Mouse (Mus musculus): ENCODE measurements around the gene Nrn1.

Nrn1 gene

GRCm38 (mm10) chr13:36734731-36735571 is at the start of gene Nrn1:
Gene Nrn1, minus strand, starts transcription at chr13:36735131.
- peak; percentile 56 for DNase-seq

GRCm38 (mm10) chr13:36779626-36780025 is 44.7 kb upstream of the Nrn1 start:
- no peak for DNase-seq

GRCm38 (mm10) chr13:36766801-36767200 is 31.9 kb upstream of the Nrn1 start:
- no peak for DNase-seq

- DNase-seq: no peak
Observed at GRCm38 (mm10) chr13:36751861-36752260, 16.9 kb upstream of the Nrn1 start.

GRCm38 (mm10) chr13:36750056-36750455 is 15.1 kb upstream of the Nrn1 start:
- DNase-seq: no peak

- no peak for DNase-seq
Observed at GRCm38 (mm10) chr13:36736619-36736996, 1.7 kb upstream of the Nrn1 start.

GRCm38 (mm10) chr13:36735901-36736618 is 1.1 kb upstream of the Nrn1 start:
- peak; percentile 75 for DNase-seq

GRCm38 (mm10) chr13:36733989-36734690 is 791 bp downstream of the Nrn1 start:
- peak; percentile 20 for DNase-seq

- DNase-seq: peak; percentile 8
Observed at GRCm38 (mm10) chr13:36733566-36733965, 1.4 kb downstream of the Nrn1 start.

GRCm38 (mm10) chr13:36732891-36733490 is 1.9 kb downstream of the Nrn1 start:
- DNase-seq: peak; percentile 7

- peak; percentile 25 for DNase-seq
Observed at GRCm38 (mm10) chr13:36731931-36732461, 2.9 kb downstream of the Nrn1 start.

- DNase-seq: peak; percentile 41
Observed at GRCm38 (mm10) chr13:36731016-36731930, 3.7 kb downstream of the Nrn1 start.

- peak; percentile 2 for DNase-seq
Observed at GRCm38 (mm10) chr13:36730341-36730761, 4.6 kb downstream of the Nrn1 start.

- peak; percentile 4 for DNase-seq
Observed at GRCm38 (mm10) chr13:36729731-36730340, 5.1 kb downstream of the Nrn1 start.

GRCm38 (mm10) chr13:36728509-36728908 is 6.4 kb downstream of the Nrn1 start:
- no peak for DNase-seq

- peak; percentile 25 for DNase-seq
Observed at GRCm38 (mm10) chr13:36727779-36728470, 7.0 kb downstream of the Nrn1 start.

- peak; percentile 67 for DNase-seq
Observed at GRCm38 (mm10) chr13:36726951-36727778, 7.8 kb downstream of the Nrn1 start.

- DNase-seq: peak; percentile 39
Observed at GRCm38 (mm10) chr13:36726551-36726950, 8.4 kb downstream of the Nrn1 start.

GRCm38 (mm10) chr13:36725881-36726280 is 9.1 kb downstream of the Nrn1 start:
- no peak for DNase-seq
